Mouse (Mus musculus): ENCODE data around the gene Dicer1.

Dicer1 gene

GRCm38 (mm10) chr12:104742247-104742646, 9.5 kb downstream of the Dicer1 start:
- in situ Hi-C loops (cut with MboI, MseI): loop anchor here (10.0 to 25.0 kb wide), 2 partner anchors 293 to 1070 kb away; partner anchors contain the start of gene Glrx5

- in situ Hi-C loops (cut with MboI, MseI): loop anchor here (10.0 to 25.0 kb wide), 2 partner anchors 294 to 1071 kb away; partner anchors contain the start of gene Glrx5
Measured at GRCm38 (mm10) chr12:104740841-104741787, 10.6 kb downstream of the Dicer1 start.

GRCm38 (mm10) chr12:104738931-104739330, 12.8 kb downstream of the Dicer1 start:
- in situ Hi-C loops (cut with MboI, MseI): loop anchor here (25.0 kb wide), 1 partner anchor 1073 kb away; no protein-coding TSS in a partner anchor

GRCm38 (mm10) chr12:104738446-104738845, 13.3 kb downstream of the Dicer1 start:
- in situ Hi-C loops (cut with MboI, MseI): loop anchor here (25.0 kb wide), 1 partner anchor 1074 kb away; no protein-coding TSS in a partner anchor

- in situ Hi-C loops (cut with MboI, MseI): loop anchor here (25.0 kb wide), 1 partner anchor 1075 kb away; no protein-coding TSS in a partner anchor
Measured at GRCm38 (mm10) chr12:104737666-104738065, 14.1 kb downstream of the Dicer1 start.

- in situ Hi-C loops (cut with MboI, MseI): loop anchor here (25.0 kb wide), 1 partner anchor 1076 kb away; no protein-coding TSS in a partner anchor
Measured at GRCm38 (mm10) chr12:104735993-104736395, 15.8 kb downstream of the Dicer1 start.

GRCm38 (mm10) chr12:104733165-104733564, 18.6 kb downstream of the Dicer1 start:
- in situ Hi-C loops (cut with MboI, MseI): loop anchor here (25.0 kb wide), 1 partner anchor 1079 kb away; no protein-coding TSS in a partner anchor

GRCm38 (mm10) chr12:104731782-104732181, 20.0 kb downstream of the Dicer1 start:
- in situ Hi-C loops (cut with MboI, MseI): loop anchor here (25.0 kb wide), 1 partner anchor 1081 kb away; no protein-coding TSS in a partner anchor

GRCm38 (mm10) chr12:104726436-104726835, 25.3 kb downstream of the Dicer1 start:
- in situ Hi-C loops (cut with MboI, MseI): loop anchor here (25.0 kb wide), 1 partner anchor 1086 kb away; no protein-coding TSS in a partner anchor

- in situ Hi-C loops (cut with MboI, MseI): loop anchor here (25.0 kb wide), 2 partner anchors 915 to 1910 kb away; no protein-coding TSS in a partner anchor
Measured at GRCm38 (mm10) chr12:104722056-104722455, 29.7 kb downstream of the Dicer1 start.

- in situ Hi-C loops (cut with MboI, MseI): loop anchor here (25.0 kb wide), 2 partner anchors 916 to 1909 kb away; no protein-coding TSS in a partner anchor
Measured at GRCm38 (mm10) chr12:104721011-104721410, 30.7 kb downstream of the Dicer1 start.

- in situ Hi-C loops (cut with MboI, MseI): loop anchor here (25.0 kb wide), 2 partner anchors 918 to 1907 kb away; no protein-coding TSS in a partner anchor
Measured at GRCm38 (mm10) chr12:104718956-104719355, 32.8 kb downstream of the Dicer1 start.

- in situ Hi-C loops (cut with MboI, MseI): loop anchor here (25.0 kb wide), 2 partner anchors 921 to 1904 kb away; no protein-coding TSS in a partner anchor
Measured at GRCm38 (mm10) chr12:104716409-104716808, 35.3 kb downstream of the Dicer1 start.

GRCm38 (mm10) chr12:104715453-104715852, 36.3 kb downstream of the Dicer1 start:
- in situ Hi-C loops (cut with MboI, MseI): loop anchor here (25.0 kb wide), 2 partner anchors 922 to 1903 kb away; no protein-coding TSS in a partner anchor

GRCm38 (mm10) chr12:104700266-104700665, 51.5 kb downstream of the Dicer1 start:
- in situ Hi-C loops (cut with MboI, MseI): loop anchor here (25.0 kb wide), 2 partner anchors 937 to 1888 kb away; no protein-coding TSS in a partner anchor

- in situ Hi-C loops (cut with MboI, MseI): loop anchor here (25.0 kb wide), 2 partner anchors 938 to 1887 kb away; no protein-coding TSS in a partner anchor
Measured at GRCm38 (mm10) chr12:104699753-104700152, 52.0 kb downstream of the Dicer1 start.

- in situ Hi-C loops (cut with MboI, MseI): no loop called here
Measured at GRCm38 (mm10) chr12:104695514-104695913, 56.2 kb downstream of the Dicer1 start.

GRCm38 (mm10) chr12:104692864-104693263, 58.9 kb downstream of the Dicer1 start:
- in situ Hi-C loops (cut with MboI, MseI): no loop called here

GRCm38 (mm10) chr12:104690412-104690811, 61.3 kb downstream of the Dicer1 start:
- in situ Hi-C loops (cut with MboI, MseI): no loop called here

GRCm38 (mm10) chr12:104688870-104689269, 62.9 kb downstream of the Dicer1 start:
- in situ Hi-C loops (cut with MboI, MseI): no loop called here

GRCm38 (mm10) chr12:104684411-104684931, 67.3 kb downstream of the Dicer1 start:
- in situ Hi-C loops (cut with MboI, MseI): no loop called here

- in situ Hi-C loops (cut with MboI, MseI): no loop called here
Measured at GRCm38 (mm10) chr12:104679819-104680132, 72.0 kb downstream of the Dicer1 start.

Data from T-helper 1 cell (primary cell).